Mouse (Mus musculus): Measurements from ENCODE around the gene Vstm2b. TPM values are rescaled to one million over a fixed set of nuclear protein-coding genes. Genes with fewer than 3 reads are reported as not detected.

The Vstm2b gene
- polyA plus RNA-seq, 1 experiment from 2014 or later: 0.24 TPM

- Histone ChIP-seq H3K4me1 (replicated peaks) (no peaks in the 10 kb centered on the region), H3K4me3 (no peak overlapping the region), H3K27ac (no peak overlapping the region), H3K4me2 (no peak overlapping the region), H3K36me3 (no peaks in the 10 kb centered on the region), H3K9ac (no peak overlapping the region), H3K27me3 (peaks cover 24% of the 10 kb centered on the region), H3K9me3 (replicated peaks) (no peaks in the 10 kb centered on the region)
- 63% methylated on average over 1 of the region's 1 CpGs for WGBS
- ATAC-seq (replicated peaks; ENCODE audit: insufficient number of reproducible peaks, insufficient read depth, low FRiP score, low read depth): no peak
These were observed 8.4 kb downstream of the Vstm2b start for GRCm38 (mm10) chr7:40906484-40906883.

GRCm38 (mm10) chr7:40916761-40917160, 18.6 kb downstream of the Vstm2b start:
- no peak overlapping the region for H3K4me2 ChIP-seq
- H3K9ac ChIP-seq: no peak overlapping the region
- no peak for ATAC-seq (replicated peaks; ENCODE audit: insufficient number of reproducible peaks, insufficient read depth, low FRiP score, low read depth)
- no peak overlapping the region for H3K27ac ChIP-seq
- H3K4me1 ChIP-seq (replicated peaks): no peaks in the 10 kb centered on the region
- H3K36me3 ChIP-seq: no peaks in the 10 kb centered on the region
- H3K9me3 ChIP-seq (replicated peaks): no peaks in the 10 kb centered on the region
- no peaks in the 10 kb centered on the region for H3K27me3 ChIP-seq
- no peak overlapping the region for H3K4me3 ChIP-seq
- WGBS: 67% methylated on average over 3 of the region's 3 CpGs

GRCm38 (mm10) chr7:40920118-40920517, 22.0 kb downstream of the Vstm2b start:
- no peak overlapping the region for H3K9ac ChIP-seq
- H3K4me3 ChIP-seq: no peak overlapping the region
- no peak overlapping the region for H3K4me2 ChIP-seq
- no peaks in the 10 kb centered on the region for H3K36me3 ChIP-seq
- no peaks in the 10 kb centered on the region for H3K4me1 ChIP-seq (replicated peaks)
- no peaks in the 10 kb centered on the region for H3K9me3 ChIP-seq (replicated peaks)
- 86% methylated on average over 2 of the region's 2 CpGs for WGBS
- no peak for ATAC-seq (replicated peaks; ENCODE audit: insufficient number of reproducible peaks, insufficient read depth, low FRiP score, low read depth)
- no peaks in the 10 kb centered on the region for H3K27me3 ChIP-seq
- no peak overlapping the region for H3K27ac ChIP-seq

GRCm38 (mm10) chr7:40921281-40921680, 23.2 kb downstream of the Vstm2b start:
- Histone ChIP-seq H3K27ac (no peak overlapping the region), H3K4me3 (no peak overlapping the region), H3K9ac (no peak overlapping the region), H3K9me3 (replicated peaks) (no peaks in the 10 kb centered on the region), H3K36me3 (no peaks in the 10 kb centered on the region), H3K4me2 (no peak overlapping the region), H3K27me3 (no peaks in the 10 kb centered on the region), H3K4me1 (replicated peaks) (no peaks in the 10 kb centered on the region)
- ATAC-seq (replicated peaks; ENCODE audit: insufficient number of reproducible peaks, insufficient read depth, low FRiP score, low read depth): no peak
- WGBS: 69% methylated on average over 6 of the region's 6 CpGs

- no peak for ATAC-seq (replicated peaks; ENCODE audit: insufficient number of reproducible peaks, insufficient read depth, low FRiP score, low read depth)
- 56% methylated on average over 4 of the region's 4 CpGs for WGBS
- H3K27me3 ChIP-seq: no peaks in the 10 kb centered on the region
- H3K9me3 ChIP-seq (replicated peaks): no peaks in the 10 kb centered on the region
- no peaks in the 10 kb centered on the region for H3K4me1 ChIP-seq (replicated peaks)
- H3K4me2 ChIP-seq: no peak overlapping the region
- H3K4me3 ChIP-seq: no peak overlapping the region
- H3K27ac ChIP-seq: no peak overlapping the region
- no peaks in the 10 kb centered on the region for H3K36me3 ChIP-seq
- H3K9ac ChIP-seq: no peak overlapping the region
These were observed 24.7 kb downstream of the Vstm2b start for GRCm38 (mm10) chr7:40922871-40923270.

GRCm38 (mm10) chr7:40928391-40928790, 30.3 kb downstream of the Vstm2b start:
- Histone ChIP-seq H3K9me3 (replicated peaks) (no peaks in the 10 kb centered on the region), H3K27me3 (no peaks in the 10 kb centered on the region), H3K36me3 (no peaks in the 10 kb centered on the region), H3K27ac (no peak overlapping the region), H3K4me3 (no peak overlapping the region), H3K4me2 (no peak overlapping the region), H3K9ac (no peak overlapping the region), H3K4me1 (replicated peaks) (no peaks in the 10 kb centered on the region)
- ATAC-seq (replicated peaks; ENCODE audit: insufficient number of reproducible peaks, insufficient read depth, low FRiP score, low read depth): no peak
- whole genome bisulfite sequencing: 63% methylated on average over 2 of the region's 2 CpGs

- WGBS: 55% methylated on average over 4 of the region's 4 CpGs
- no peak overlapping the region for H3K9ac ChIP-seq
- ATAC-seq (replicated peaks; ENCODE audit: insufficient number of reproducible peaks, insufficient read depth, low FRiP score, low read depth): no peak
These were observed 38.6 kb downstream of the Vstm2b start for GRCm38 (mm10) chr7:40936617-40937212.

GRCm38 (mm10) chr7:40939371-40939770, 41.2 kb downstream of the Vstm2b start:
- Histone ChIP-seq H3K4me1 (replicated peaks) (no peaks in the 10 kb centered on the region), H3K27ac (no peak overlapping the region), H3K36me3 (no peaks in the 10 kb centered on the region), H3K4me2 (no peak overlapping the region), H3K9me3 (replicated peaks) (no peaks in the 10 kb centered on the region), H3K4me3 (no peak overlapping the region), H3K9ac (no peak overlapping the region), H3K27me3 (no peaks in the 10 kb centered on the region)
- 75% methylated on average over 1 of the region's 1 CpGs for WGBS
- no peak for ATAC-seq (replicated peaks; ENCODE audit: insufficient number of reproducible peaks, insufficient read depth, low FRiP score, low read depth)

More at GRCm38 (mm10) chr7:40936617-40937212, 38.6 kb downstream of the Vstm2b start:
- H3K4me3 ChIP-seq: no peak overlapping the region
- H3K4me2 ChIP-seq: no peak overlapping the region
- no peaks in the 10 kb centered on the region for H3K36me3 ChIP-seq
- H3K4me1 ChIP-seq (replicated peaks): no peaks in the 10 kb centered on the region
- no peaks in the 10 kb centered on the region for H3K27me3 ChIP-seq
- H3K9me3 ChIP-seq (replicated peaks): no peaks in the 10 kb centered on the region
- no peak overlapping the region for H3K27ac ChIP-seq

- Histone ChIP-seq H3K9me3 (replicated peaks) (no peaks in the 10 kb centered on the region), H3K27me3 (no peaks in the 10 kb centered on the region), H3K4me2 (no peak overlapping the region), H3K9ac (no peak overlapping the region), H3K4me1 (replicated peaks) (no peaks in the 10 kb centered on the region), H3K27ac (no peak overlapping the region), H3K4me3 (no peak overlapping the region), H3K36me3 (no peaks in the 10 kb centered on the region)
- WGBS: 40% methylated on average over 3 of the region's 3 CpGs
- ATAC-seq (replicated peaks; ENCODE audit: insufficient number of reproducible peaks, insufficient read depth, low FRiP score, low read depth): no peak
These were observed 44.3 kb downstream of the Vstm2b start for GRCm38 (mm10) chr7:40942233-40942935.

Other genes starting within 250 kb of the Vstm2b start
- not detected in 2 replicates for gene 4930433I11Rik, start 89.2 kb downstream of the Vstm2b start, polyA plus RNA-seq (2015; fragmentation: Nextera tagmentation; extraction: Ambion mirVana)
- not detected in 2 replicates for gene Gm4884, start 134.4 kb downstream of the Vstm2b start, polyA plus RNA-seq (2015; fragmentation: Nextera tagmentation; extraction: Ambion mirVana)

Measured in heart, embryonic 15.5 days (tissue).